Mouse (Mus musculus) adrenal gland (tissue): ENCODE data around the gene Eif4g3.

Source experiments
- intact Hi-C: fragments of 180-260 bp; cut with DNase I; formaldehyde crosslinking; loops from one replicate; pipeline ENCODE4 v1.15.1; 2025

The Eif4g3 gene

DNA sequence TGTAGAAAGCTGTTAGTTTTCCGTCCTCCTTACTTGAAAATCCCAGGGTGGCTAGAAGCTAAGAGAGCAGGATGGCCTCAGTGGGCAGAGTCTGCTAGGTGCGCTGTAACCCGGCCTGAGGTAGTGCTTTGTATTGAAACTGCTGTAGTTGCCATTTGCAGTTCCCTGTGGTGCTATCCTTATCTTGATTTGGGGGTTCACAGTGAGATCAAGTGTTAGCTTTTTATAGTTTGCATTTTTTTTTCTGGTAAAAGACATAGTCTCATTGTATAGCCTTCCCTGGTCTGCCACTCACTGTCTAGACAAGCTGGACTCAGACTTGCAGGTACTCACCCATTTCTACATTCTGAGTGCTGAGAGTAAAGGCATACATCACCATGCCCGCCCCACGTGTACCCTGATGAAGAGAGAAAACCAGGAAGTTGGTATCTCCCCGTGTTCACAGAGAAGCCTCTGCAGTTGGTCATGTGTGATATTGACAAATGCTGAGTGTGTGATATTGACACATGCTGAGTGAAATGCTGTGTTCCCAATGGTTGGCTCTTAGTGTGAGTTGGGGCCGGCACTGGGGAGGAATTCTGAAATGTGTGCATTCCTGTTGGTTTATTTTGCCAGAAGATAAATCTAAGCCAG lies 98.9 kb downstream of the Eif4g3 start:
- intact Hi-C loops, result no loop called here

DNA sequence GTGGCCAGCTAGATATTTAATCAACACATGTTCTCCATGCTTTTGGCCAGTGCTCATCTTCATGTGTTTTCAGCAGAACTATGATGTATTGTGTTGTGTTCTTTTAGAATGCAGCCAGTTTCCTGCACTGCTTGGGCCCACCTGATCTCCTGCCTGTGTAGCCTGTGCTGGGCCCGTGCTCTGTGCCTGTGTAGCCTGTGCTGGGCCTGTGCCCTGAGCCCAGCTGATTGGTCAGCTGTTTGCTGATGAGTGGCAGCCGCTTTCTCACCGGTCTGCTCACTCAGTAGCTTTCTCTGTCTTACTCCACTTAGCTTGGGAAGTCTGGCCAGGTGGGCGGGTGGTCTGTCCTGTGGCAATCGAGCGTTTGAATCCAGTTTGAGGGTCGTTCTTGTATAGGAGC lies 107.6 kb downstream of the Eif4g3 start:
- intact Hi-C loops, result loop anchor here (10.0 kb wide), 1 partner anchor 136 kb away; no protein-coding TSS in a partner anchor

DNA sequence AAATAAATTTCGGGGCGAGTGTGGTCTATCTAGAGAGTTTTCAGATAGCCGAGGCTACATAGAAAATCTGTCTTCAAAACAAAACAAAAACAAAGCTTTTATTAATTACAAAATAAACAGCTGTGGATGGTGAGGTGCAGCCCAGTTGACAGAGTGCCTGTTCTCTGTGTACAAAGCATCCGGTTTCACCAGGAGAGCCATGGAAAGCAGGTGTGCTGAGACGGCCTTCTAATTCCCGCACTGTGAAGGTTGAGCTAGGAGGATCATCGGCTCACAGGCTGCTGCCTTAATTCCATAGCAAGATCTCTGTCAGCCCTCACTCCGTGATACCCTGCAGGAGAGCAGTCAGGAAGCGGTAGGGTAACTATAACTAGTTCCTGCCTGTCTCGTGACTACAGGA lies 109.0 kb downstream of the Eif4g3 start:
- intact Hi-C loops, result loop anchor here (10.0 kb wide), 1 partner anchor 137 kb away; no protein-coding TSS in a partner anchor

DNA sequence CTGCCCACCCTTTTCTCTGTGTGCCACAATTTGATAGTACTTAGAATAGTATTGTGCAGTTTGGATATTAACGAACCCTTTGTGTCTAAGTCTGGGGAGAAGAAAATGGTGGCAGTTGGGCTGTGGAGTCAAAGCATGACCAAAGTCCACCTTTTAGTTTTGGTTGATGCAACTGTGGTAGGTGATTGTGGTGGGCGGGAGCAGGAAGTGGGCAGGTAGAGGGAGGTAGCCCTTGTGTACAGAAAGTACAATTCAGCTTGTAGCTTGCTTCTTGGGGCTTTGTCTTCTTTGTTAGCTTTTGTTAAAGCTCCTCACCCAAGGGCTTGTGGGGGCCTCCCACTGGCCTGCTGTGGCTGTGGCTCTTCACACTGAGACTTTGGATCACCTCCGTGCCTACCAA lies 109.6 kb downstream of the Eif4g3 start:
- intact Hi-C loops, result loop anchor here (10.0 kb wide), 1 partner anchor 138 kb away; no protein-coding TSS in a partner anchor

DNA sequence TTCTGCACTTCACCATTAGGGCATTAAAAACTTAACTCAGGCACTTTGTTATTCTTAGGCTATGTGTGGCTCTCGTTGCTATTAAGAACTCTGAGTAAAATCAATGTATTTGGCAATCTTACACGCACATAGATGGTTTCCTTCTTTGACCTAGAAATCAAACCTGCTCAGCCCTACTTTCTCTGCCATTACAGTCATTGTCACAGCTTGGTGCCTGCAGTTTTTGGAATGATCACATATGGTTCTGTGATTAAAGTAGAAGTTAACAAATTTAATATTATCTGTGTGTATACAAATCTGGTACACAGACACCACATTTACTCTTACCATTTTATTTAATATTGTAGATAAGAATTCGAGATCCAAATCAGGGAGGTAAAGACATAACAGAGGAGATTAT lies 112.1 kb downstream of the Eif4g3 start:
- intact Hi-C loops, result loop anchor here (10.0 kb wide), 1 partner anchor 140 kb away; no protein-coding TSS in a partner anchor

DNA sequence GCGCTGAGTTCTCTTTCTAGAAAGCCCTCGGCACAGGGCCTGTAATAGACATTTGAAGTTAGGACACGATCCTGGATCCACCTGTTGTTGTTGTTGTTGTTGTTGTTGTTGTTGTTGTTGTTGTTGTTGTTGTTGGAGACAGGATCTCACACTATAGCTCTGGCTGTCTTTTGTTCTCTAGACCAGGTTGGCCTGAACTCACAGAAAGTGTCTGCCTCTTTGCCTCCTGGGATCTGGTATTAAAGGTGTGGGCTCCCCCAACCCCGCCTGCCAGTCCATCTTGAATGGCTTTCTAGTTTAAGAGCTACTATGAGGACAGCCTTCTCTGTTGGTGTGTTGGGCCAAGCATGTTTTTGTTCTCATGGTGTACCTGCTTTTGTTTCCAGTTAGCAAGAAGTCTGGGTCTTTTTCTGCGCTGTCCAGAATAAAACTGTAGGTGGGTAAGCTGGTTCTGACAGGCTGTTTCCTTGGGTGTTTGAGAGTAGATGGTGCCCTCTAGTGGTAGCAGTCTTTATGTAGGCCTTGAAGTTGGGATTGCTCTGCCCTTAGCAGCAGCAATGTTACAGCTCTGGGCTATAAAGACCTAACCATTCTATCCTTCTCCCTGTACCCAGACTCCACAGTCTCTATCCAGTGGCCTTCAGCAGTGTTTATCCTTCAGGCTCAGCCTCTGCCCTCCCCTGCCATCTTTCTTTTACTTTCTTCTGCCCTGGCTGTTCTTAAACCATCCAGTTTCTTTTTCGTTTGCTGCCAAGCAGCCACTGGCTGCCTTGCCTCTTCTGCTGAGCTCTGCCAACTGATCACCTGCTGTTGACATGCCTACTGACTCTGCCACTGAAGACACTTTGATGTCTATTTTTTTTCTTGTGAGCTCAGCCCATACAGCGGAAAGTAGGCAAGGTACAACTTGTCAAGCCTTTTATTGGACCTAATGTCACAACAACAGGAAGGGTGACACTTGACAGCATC lies 114.9 kb downstream of the Eif4g3 start:
- intact Hi-C loops, result loop anchor here (10.0 kb wide), 1 partner anchor 143 kb away; no protein-coding TSS in a partner anchor

DNA sequence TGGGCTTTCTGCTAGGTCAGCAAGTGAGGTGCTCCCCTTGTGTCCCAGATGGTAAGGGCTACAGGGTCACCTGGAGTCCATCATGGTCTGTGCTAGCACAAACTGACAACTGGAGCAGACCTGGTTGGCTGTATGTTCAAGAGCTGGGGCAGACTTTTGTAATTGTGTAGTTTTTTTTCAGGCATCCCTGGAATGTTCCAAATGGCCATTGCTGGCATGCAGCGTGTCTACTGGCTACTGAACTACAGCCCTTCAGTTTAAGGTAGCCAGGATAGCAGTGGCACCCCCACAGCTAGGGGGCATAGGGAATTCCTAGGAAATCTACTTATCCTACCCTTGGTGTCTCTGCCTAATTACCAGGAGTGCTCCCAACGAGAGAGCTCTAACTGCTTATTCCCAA lies 115.7 kb downstream of the Eif4g3 start:
- intact Hi-C loops, result loop anchor here (10.0 kb wide), 1 partner anchor 144 kb away; no protein-coding TSS in a partner anchor

DNA sequence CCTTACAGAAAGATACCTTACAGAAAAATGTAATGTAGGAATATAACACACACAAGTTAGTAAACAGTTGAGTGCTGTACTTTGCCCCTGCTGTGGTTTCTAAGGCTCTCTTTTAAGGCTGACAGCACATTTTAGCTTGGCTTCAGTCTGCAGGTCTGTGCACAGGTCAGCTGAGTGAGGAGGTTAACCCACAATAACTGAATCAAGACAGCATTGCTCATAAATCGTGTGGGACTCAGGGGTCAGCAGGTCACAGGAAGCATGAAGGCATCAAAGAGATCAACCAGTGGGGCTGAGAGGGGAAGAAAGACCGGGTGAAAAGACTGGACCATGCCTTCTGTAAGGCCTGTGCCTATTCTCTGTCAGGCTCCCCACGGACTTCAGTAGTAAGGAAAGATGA lies 116.5 kb downstream of the Eif4g3 start:
- intact Hi-C loops, result loop anchor here (10.0 kb wide), 1 partner anchor 145 kb away; no protein-coding TSS in a partner anchor

DNA sequence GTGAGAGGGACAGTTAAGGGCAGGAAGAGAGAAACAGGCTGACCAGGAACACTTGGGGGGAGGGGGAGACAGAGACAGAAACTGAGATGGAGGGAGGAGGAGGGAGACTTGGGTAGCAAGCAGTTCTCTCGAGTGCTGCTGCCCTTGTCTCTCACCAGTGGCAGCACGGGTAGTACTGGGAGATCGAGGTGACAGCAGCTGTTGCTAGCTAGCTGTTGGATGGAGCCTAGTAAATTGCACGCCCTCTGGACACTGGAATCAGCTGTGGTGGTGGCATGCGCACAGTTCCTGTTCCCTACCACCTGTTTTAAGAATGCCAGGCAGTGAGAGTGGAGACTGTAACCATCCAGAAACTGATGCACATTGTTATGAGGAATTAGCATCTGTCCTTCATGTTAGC lies 119.0 kb downstream of the Eif4g3 start:
- intact Hi-C loops, result no loop called here

DNA sequence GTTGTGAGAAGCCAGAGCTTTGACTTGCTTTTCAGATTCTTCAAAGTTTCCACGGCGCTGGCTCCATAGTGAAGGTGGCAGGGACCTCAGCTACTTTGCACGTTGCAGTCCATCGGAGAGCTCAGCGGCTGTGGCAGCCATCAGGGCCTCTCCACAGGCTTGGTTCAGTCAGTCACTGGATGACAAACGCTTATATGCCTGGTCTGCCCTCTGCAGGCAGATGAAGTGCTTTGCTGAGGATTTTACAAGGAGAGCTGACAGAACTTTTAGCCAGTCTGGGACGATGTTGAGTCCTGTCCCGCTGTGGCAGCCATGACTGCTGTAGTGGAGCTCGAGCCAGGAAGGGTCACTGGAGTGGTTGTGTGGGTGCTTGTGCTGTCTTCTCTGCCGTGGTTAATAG lies 126.9 kb downstream of the Eif4g3 start:
- intact Hi-C loops, result no loop called here

DNA sequence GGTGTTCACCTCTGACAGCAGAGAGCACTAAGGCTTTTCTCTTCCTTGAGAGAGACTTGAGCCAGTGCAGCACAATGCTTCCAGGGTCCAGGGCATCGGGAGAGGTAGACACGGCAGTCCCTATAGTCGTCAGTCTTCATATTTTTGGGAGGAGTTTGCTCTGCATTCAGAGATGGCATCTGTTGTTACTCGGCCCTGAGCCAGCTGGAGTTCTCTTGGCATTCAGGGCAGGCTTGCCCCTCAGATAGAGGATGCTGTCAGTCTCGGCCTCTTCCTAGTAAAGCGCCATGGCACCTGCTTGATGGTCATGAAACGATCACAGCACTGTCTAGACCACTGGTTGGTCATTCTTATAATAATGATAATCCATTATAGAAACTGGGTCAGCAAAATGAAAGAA lies 131.2 kb downstream of the Eif4g3 start:
- intact Hi-C loops, result no loop called here

DNA sequence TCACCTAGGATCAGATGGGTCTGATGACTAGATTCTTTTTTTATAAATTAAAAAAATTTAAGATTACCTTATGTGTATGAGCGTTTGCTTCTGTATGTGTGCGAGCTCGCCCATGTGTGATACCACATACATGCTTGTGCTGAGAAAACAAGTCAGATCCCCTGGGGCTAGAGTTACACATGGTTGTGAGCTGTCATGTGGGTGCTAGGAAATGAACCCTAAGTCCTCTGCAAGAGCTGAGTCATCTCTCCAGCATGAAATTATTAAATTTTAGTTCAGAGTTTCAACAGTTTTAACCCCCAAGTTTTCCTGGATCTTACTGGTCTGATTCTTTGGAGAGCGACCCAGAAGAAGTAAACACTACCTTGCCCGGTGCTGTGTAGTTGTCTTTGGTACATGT lies 134.5 kb downstream of the Eif4g3 start:
- intact Hi-C loops, result loop anchor here (5.0 kb wide), 1 partner anchor 45 kb away; no protein-coding TSS in a partner anchor

DNA sequence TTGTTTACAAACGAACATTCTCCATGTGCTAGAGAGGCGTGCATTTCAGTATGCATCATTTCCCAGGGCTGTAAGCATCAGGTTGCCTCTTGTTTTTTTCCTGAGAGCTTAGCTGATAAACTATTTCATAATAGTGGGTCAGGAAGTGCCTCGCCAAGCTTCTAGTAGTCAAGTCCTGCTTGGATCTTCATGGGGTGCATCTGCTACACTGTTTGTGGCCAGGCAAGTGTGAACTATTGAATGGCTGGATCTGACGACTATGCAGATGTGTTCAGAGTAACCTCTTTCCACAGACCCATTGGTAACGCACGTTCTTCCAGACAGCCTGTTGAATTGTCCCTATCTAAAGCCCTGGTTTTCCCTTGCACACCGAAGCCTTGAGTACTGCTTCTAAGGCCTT lies 135.0 kb downstream of the Eif4g3 start:
- intact Hi-C loops, result loop anchor here (5.0 kb wide), 1 partner anchor 45 kb away; no protein-coding TSS in a partner anchor

DNA sequence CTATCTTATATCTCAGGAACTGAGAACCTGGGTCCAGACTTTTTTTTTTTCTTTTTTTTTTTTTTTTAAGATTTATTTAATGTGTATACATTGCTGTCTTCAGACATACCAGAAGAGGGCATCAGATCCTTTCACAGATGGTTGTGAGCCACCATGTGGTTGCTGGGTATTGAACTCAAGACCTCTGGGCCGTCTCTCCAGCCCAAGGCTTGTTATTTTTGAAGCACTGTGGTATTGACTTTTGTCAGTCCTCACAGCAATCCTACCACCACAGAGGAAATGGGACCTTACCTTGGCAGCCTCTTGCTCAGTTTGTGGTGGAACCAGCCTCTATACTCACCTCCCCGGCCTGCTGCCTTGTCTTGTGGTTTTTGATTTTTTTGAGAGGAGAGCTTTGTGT lies 137.3 kb downstream of the Eif4g3 start:
- intact Hi-C loops, result no loop called here

DNA sequence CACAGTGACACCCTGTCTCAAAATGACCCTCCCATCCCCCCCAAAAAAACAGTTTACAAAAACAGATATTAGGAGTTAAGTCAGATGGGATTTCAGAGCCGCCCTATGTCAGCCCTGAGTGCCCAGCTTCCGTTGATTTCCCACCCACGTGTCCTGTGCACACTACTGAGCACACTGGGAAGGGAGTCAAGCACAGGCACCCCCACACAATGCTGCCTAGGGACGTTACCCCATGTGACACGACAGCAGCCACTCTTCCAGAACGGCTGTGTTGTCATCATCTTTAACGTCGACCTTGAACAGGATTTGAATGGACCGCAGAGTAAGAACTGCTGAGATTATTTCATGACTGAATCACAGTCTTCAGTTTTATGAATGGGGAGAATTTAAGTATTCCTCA lies 138.4 kb downstream of the Eif4g3 start:
- intact Hi-C loops, result no loop called here

DNA sequence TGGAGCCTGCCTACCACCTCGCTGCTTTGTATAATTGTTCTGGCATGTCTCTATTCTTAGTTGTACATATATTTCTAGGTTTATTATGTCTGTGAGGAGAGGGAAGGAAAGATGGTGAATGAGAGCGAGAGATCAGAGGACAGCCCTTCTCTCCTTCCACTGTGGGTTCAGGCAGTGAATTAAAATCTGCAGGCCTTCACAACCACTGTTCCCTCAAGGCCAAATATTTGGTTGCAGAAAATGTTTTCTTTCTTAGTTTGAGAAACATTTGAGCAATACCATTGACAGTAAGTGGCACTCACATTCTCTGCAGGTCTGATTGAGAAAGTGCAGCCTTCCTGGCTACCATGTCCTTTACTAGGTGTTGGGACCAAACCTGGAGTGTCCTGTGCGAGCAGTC lies 138.9 kb downstream of the Eif4g3 start:
- intact Hi-C loops, result no loop called here

DNA sequence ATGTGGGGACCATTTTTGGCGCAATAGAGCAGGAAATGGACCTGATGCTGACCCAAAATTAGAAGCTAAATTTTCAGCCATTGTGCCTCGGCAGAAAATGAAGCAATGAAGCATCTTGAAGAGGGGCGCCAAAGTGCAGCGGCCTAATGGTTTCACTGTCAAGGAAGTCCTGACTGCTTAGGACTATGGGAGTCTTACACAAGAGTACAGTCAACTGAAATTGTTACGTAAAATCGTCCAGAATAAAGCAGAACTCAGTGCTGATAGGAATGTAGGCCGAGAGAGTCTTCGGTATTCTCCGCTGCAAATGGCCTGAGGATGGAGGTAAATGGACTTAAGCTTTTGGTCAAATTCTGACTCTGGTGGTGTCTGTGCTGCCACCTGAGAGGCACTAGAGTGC lies 140.5 kb downstream of the Eif4g3 start:
- intact Hi-C loops, result no loop called here

DNA sequence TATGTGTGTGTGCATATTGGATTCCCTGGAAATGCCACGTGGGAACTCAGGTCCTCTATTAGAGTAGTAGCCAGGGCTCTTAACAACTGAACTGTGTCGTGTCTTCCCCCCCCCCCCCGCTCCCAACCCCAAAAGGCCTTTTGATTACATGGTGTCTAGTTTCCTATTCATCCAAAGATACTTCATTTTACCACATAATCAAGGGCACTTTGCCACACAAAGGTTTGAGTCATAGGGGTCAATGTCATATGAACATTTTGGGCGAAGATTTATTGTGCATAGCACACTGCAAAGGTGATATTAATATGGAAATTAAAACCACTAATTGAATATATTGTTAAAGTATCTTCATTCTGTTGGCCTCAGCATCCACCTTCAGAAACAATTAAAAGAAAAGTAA lies 144.5 kb downstream of the Eif4g3 start:
- intact Hi-C loops, result no loop called here

DNA sequence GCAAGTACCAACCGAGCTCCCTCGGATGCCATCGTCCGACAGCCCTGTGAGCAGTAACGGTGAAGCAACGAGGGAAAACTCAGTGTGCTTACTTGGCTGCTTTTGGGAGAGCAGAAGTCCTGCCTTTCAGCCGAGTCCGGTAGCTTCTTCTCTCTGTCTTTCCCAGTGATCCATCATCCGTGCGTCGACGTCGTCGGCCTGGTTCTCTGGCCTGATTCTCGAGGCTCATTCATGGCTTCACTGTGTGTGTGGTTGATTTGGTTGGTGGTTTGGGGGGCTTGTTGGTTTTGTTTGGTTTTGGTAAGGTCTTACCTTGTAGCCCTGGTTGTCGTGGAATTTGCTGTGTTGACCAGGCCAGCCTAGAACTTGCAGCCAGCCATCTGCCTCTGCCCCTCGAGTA lies 145.0 kb downstream of the Eif4g3 start:
- intact Hi-C loops, result no loop called here

DNA sequence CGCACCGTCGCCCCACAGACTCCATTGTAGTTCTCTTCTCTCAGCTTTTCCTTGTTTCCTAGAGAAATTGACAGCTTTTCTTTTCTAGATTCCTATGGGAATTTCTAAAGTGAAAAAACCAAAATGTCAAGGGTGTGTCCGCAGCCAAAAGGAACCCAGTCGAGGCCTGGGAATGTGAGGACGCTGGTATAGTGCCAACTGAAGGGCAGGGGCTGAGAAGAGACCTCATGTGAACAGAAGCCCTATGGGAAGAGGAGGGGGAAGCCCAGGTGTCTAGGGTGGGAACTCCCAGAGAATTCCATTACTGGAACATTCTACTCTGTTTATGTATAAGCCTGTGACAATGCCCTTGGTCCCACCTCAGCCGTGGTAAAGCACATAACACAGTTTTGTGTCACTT lies 145.4 kb downstream of the Eif4g3 start:
- intact Hi-C loops, result no loop called here

DNA sequence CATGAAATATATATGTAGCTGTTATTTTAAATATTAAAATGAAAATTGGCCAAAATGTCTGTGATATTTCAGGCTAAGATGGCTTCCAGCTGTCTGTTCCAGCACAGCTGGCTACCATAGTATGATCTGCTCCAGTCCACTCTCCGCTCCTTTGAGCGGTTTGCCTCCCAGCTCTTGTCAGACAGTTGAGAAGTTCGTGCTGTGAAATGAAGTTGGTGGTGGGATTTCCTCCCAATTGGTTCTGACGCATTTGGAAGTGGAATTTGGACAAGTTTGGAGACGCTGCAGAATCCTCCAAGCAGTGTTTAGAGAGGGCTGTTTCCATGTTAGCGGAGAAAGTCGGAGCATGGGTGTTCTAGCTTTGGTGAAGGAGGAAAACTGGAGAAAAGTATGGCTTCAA lies 148.5 kb downstream of the Eif4g3 start:
- intact Hi-C loops, result no loop called here

DNA sequence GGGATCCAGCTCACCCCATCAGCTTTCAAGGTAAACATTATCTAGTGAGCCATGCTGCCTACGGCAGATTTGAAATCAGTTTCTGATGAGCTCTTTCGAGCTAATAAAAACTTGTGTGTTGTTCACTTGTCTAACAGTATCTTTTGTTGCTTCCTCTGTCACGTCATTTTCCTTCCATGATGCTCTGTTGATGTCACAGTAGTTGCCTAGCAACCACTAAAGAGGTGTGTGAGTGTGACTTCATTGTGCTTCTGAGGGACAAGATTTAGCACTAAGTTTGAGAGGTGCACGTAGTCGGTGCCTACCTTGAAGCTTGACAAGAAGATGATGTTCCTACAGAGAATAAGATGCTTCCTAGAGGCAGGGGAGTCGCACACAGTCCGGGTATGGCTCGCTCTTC lies 154.4 kb downstream of the Eif4g3 start:
- intact Hi-C loops, result no loop called here
